Mouse (Mus musculus): ENCODE data around the gene Aig1. TPM values are rescaled to one million over a fixed set of nuclear protein-coding genes. Genes with fewer than 3 reads are reported as not detected.

The Aig1 gene
- polyA plus RNA-seq, 1 experiment from 2014 or later: 33.8 TPM

GRCm38 (mm10) chr10:13842855-13843254 is 25.9 kb downstream of the Aig1 start:
- H3K4me2 ChIP-seq: no peak overlapping the region
- no peak overlapping the region for H3K4me3 ChIP-seq
- H3K27ac ChIP-seq: no peak overlapping the region
- H3K4me1 ChIP-seq: 0 out of 2 replicates have a peak, but pooled peaks cover under 1% of the 10 kb centered on the region
- H3K9ac ChIP-seq: no peak overlapping the region
- H3K36me3 ChIP-seq: no peaks in the 10 kb centered on the region
- no peaks in the 10 kb centered on the region for H3K27me3 ChIP-seq
- WGBS: 80% methylated on average over 8 of the region's 8 CpGs
- H3K9me3 ChIP-seq: no peaks in the 10 kb centered on the region
- no peak for ATAC-seq (ENCODE audit: insufficient number of reproducible peaks, low FRiP score, low TSS enrichment, low read depth)

GRCm38 (mm10) chr10:13838511-13839126 is 30.2 kb downstream of the Aig1 start:
- H3K4me2 ChIP-seq: no peak overlapping the region

GRCm38 (mm10) chr10:13837709-13838456 is 30.9 kb downstream of the Aig1 start:
- 0 out of 2 replicates have a peak, but pooled peaks cover 3% of the 10 kb centered on the region for H3K4me1 ChIP-seq
- no peak overlapping the region for H3K9ac ChIP-seq
- no peaks in the 10 kb centered on the region for H3K27me3 ChIP-seq
- H3K27ac ChIP-seq: no peak overlapping the region
- H3K36me3 ChIP-seq: no peaks in the 10 kb centered on the region
- no peak overlapping the region for H3K4me3 ChIP-seq
- H3K4me2 ChIP-seq: no peak overlapping the region
- ATAC-seq (ENCODE audit: insufficient number of reproducible peaks, low FRiP score, low TSS enrichment, low read depth): no peak
- WGBS: 82% methylated on average over 21 of the region's 21 CpGs
- no peaks in the 10 kb centered on the region for H3K9me3 ChIP-seq

More at GRCm38 (mm10) chr10:13838511-13839126, 30.2 kb downstream of the Aig1 start:
- WGBS: 61% methylated on average over 6 of the region's 6 CpGs
- Histone ChIP-seq H3K4me1 (0 out of 2 replicates have a peak, but pooled peaks cover 3% of the 10 kb centered on the region), H3K4me3 (no peak overlapping the region), H3K27ac (no peak overlapping the region), H3K9ac (no peak overlapping the region), H3K27me3 (no peaks in the 10 kb centered on the region), H3K9me3 (no peaks in the 10 kb centered on the region), H3K36me3 (no peaks in the 10 kb centered on the region)
- ATAC-seq (ENCODE audit: insufficient number of reproducible peaks, low FRiP score, low TSS enrichment, low read depth): no peak

- Histone ChIP-seq H3K27me3 (no peaks in the 10 kb centered on the region), H3K36me3 (no peaks in the 10 kb centered on the region), H3K27ac (no peak overlapping the region), H3K4me2 (no peak overlapping the region), H3K9me3 (no peaks in the 10 kb centered on the region), H3K4me1 (0 out of 2 replicates have a peak, but pooled peaks cover 3% of the 10 kb centered on the region), H3K4me3 (no peak overlapping the region), H3K9ac (no peak overlapping the region)
- 88% methylated on average over 9 of the region's 9 CpGs for WGBS
- ATAC-seq (ENCODE audit: insufficient number of reproducible peaks, low FRiP score, low TSS enrichment, low read depth): no peak
These were observed 31.8 kb downstream of the Aig1 start for GRCm38 (mm10) chr10:13836956-13837355.

- no peak for ATAC-seq (ENCODE audit: insufficient number of reproducible peaks, low FRiP score, low TSS enrichment, low read depth)
- WGBS: 87% methylated on average over 10 of the region's 10 CpGs
- no peak overlapping the region for H3K4me3 ChIP-seq
These were observed 32.9 kb downstream of the Aig1 start for GRCm38 (mm10) chr10:13835737-13836475.

GRCm38 (mm10) chr10:13834056-13834455 is 34.7 kb downstream of the Aig1 start:
- ATAC-seq (ENCODE audit: insufficient number of reproducible peaks, low FRiP score, low TSS enrichment, low read depth): no peak
- H3K27ac ChIP-seq: no peak overlapping the region
- WGBS: 59% methylated on average over 7 of the region's 7 CpGs
- 0 out of 2 replicates have a peak, but pooled peaks cover 3% of the 10 kb centered on the region for H3K4me1 ChIP-seq
- no peak overlapping the region for H3K4me2 ChIP-seq
- no peaks in the 10 kb centered on the region for H3K9me3 ChIP-seq
- H3K36me3 ChIP-seq: no peaks in the 10 kb centered on the region
- no peaks in the 10 kb centered on the region for H3K27me3 ChIP-seq
- no peak overlapping the region for H3K9ac ChIP-seq
- no peak overlapping the region for H3K4me3 ChIP-seq

More at GRCm38 (mm10) chr10:13835737-13836475, 32.9 kb downstream of the Aig1 start:
- Histone ChIP-seq H3K27me3 (no peaks in the 10 kb centered on the region), H3K9me3 (no peaks in the 10 kb centered on the region), H3K9ac (no peak overlapping the region), H3K4me2 (no peak overlapping the region), H3K4me1 (0 out of 2 replicates have a peak, but pooled peaks cover 3% of the 10 kb centered on the region), H3K27ac (no peak overlapping the region), H3K36me3 (no peaks in the 10 kb centered on the region)

- Histone ChIP-seq H3K9ac (no peak overlapping the region), H3K36me3 (no peaks in the 10 kb centered on the region), H3K4me1 (0 out of 2 replicates have a peak, but pooled peaks cover 3% of the 10 kb centered on the region), H3K27ac (no peak overlapping the region), H3K9me3 (no peaks in the 10 kb centered on the region), H3K4me2 (no peak overlapping the region), H3K4me3 (no peak overlapping the region), H3K27me3 (no peaks in the 10 kb centered on the region)
- no peak for ATAC-seq (ENCODE audit: insufficient number of reproducible peaks, low FRiP score, low TSS enrichment, low read depth)
- 83% methylated on average over 12 of the region's 12 CpGs for WGBS
These were observed 35.7 kb downstream of the Aig1 start for GRCm38 (mm10) chr10:13833066-13833566.

GRCm38 (mm10) chr10:13832546-13833033 is 36.2 kb downstream of the Aig1 start:
- Histone ChIP-seq H3K36me3 (no peaks in the 10 kb centered on the region), H3K4me2 (no peak overlapping the region), H3K4me3 (no peak overlapping the region), H3K27me3 (no peaks in the 10 kb centered on the region), H3K27ac (no peak overlapping the region), H3K4me1 (no peaks in the 10 kb centered on the region), H3K9me3 (no peaks in the 10 kb centered on the region), H3K9ac (no peak overlapping the region)
- WGBS: 59% methylated on average over 7 of the region's 7 CpGs
- ATAC-seq (ENCODE audit: insufficient number of reproducible peaks, low FRiP score, low TSS enrichment, low read depth): no peak

GRCm38 (mm10) chr10:13827150-13827549 is 41.6 kb downstream of the Aig1 start:
- H3K4me1 ChIP-seq: no peaks in the 10 kb centered on the region
- no peak overlapping the region for H3K4me3 ChIP-seq
- no peak overlapping the region for H3K4me2 ChIP-seq
- no peak overlapping the region for H3K27ac ChIP-seq
- H3K36me3 ChIP-seq: no peaks in the 10 kb centered on the region
- WGBS: 88% methylated on average over 8 of the region's 8 CpGs
- no peaks in the 10 kb centered on the region for H3K27me3 ChIP-seq
- H3K9ac ChIP-seq: no peak overlapping the region
- no peak for ATAC-seq (ENCODE audit: insufficient number of reproducible peaks, low FRiP score, low TSS enrichment, low read depth)
- H3K9me3 ChIP-seq: no peaks in the 10 kb centered on the region

GRCm38 (mm10) chr10:13813591-13813990 is 55.2 kb downstream of the Aig1 start:
- Histone ChIP-seq H3K9ac (no peak overlapping the region), H3K36me3 (no peaks in the 10 kb centered on the region), H3K4me2 (no peak overlapping the region), H3K4me3 (no peak overlapping the region), H3K27ac (no peak overlapping the region), H3K27me3 (no peaks in the 10 kb centered on the region), H3K9me3 (no peaks in the 10 kb centered on the region), H3K4me1 (no peaks in the 10 kb centered on the region)
- 88% methylated on average over 5 of the region's 5 CpGs for WGBS
- no peak for ATAC-seq (ENCODE audit: insufficient number of reproducible peaks, low FRiP score, low TSS enrichment, low read depth)

- no peak for ATAC-seq (ENCODE audit: insufficient number of reproducible peaks, low FRiP score, low TSS enrichment, low read depth)
These were observed 60.5 kb downstream of the Aig1 start for GRCm38 (mm10) chr10:13808291-13808690.

More at GRCm38 (mm10) chr10:13808291-13808690, 60.5 kb downstream of the Aig1 start:
- Histone ChIP-seq H3K4me2 (no peak overlapping the region), H3K27ac (no peak overlapping the region), H3K4me3 (no peak overlapping the region), H3K36me3 (no peaks in the 10 kb centered on the region), H3K27me3 (no peaks in the 10 kb centered on the region), H3K9ac (no peak overlapping the region), H3K9me3 (no peaks in the 10 kb centered on the region), H3K4me1 (no peaks in the 10 kb centered on the region)
- 92% methylated on average over 1 of the region's 1 CpGs for WGBS
